Mouse (Mus musculus) gastrocnemius, postnatal 14 days (tissue): ENCODE measurements around the gene Lhfp. TPM values are rescaled to one million over a fixed set of nuclear protein-coding genes. Genes with fewer than 3 reads are reported as not detected.

Source experiments
- DNase-seq: peaks from one replicate; pipeline ENCODE4 v3.0.0; 2021; ENCODE audit warnings: mixed read lengths
- intact Hi-C: fragments of 180-260 bp; cut with DNase I; formaldehyde crosslinking; loops from one replicate; pipeline ENCODE4 v1.15.1; 2025; ENCODE audit warnings: low total_unique reads
- total RNA-seq, 2 experiments: library from RNA; stranded (reverse); gene quantifications; 2 replicates each; pipeline ENCODE4 v1.2.3; 2021

The Lhfp gene
- total RNA-seq, 2 experiments from 2014 or later = 29.4 to 33.7 TPM

DNA sequence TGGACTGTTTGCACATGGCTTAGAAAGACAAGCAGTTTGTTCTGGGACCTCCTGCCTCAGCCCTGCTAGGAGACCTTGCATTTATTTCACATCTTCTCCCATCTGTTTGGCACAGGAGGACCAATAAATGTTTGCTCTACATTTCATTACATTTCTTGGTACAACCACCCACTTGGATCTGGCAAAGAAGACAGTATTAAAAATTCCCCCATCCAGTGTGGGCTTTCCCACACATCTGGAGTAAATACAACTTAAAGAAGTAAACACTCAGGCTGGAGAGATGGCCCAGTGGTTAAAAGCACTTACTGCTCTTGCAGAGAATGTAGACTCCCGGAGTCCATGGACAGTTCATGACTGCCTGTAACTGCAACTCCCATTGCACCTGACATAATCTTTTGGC, 250.6 kb downstream of the Lhfp start:
- intact Hi-C loops = no loop called here
- DNase-seq = no peak

DNA sequence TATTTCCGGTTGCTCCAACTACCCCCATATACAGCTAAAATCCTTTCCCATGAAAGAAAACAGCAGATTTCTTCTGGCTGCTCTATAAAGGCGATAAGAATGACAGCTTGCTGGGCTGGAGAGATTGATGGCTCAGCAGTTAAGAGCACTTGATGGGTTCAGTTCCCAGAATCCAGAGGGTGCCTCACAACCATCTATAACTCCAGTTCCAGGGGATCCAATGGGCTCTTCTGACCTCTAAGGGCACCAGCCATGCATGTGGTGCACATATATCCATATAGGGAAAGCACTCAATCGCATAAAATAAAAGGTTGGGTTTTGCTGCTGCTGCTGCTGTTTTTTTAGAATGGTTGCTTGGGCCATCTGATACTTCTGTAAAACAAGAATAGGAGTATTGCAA, 251.1 kb downstream of the Lhfp start:
- intact Hi-C loops = no loop called here
- no peak for DNase-seq

DNA sequence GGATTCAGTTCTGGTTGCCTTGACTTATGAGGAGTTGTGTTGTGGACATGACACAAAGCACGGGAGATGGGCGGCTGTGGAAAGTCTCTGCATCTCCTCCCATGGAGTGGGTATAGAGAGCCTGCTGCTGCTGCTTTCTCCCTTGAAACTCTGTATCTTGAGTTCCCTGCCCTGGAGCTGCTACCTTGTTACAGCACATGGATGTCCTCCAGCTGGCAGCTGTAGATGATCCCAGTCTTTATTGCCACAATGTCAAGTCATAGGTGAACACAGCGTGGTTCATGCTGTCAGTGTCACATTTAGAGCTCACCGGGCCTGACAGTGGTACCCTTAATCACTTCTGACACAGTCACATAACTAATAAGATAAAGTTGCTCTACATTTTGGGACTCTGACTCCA, 251.7 kb downstream of the Lhfp start:
- no peak for DNase-seq
- intact Hi-C loops = no loop called here

DNA sequence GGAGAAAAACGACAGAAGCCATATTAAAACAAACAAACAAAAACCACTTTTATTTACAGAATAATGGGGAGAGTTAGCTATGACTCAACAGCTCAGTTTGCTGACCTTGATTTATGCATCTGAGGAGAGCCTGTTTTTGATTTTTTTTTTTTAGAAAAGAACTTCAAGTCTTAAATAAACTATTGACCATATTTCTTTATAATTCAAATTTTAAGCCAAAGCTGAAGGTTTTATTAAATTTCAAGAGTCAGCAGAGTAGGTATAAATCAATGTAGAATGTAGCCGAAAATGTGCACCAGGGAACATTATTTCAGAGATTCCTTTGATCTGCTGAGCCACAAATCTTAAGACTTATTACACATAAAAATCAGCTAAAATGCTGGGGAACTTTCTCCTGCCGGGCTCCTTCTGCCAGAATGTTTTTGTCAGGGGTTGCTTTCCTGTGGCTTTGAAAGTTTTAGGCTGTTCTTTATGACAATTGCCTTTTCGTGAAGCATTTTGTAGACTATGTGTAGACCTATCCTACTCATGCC, 252.6 kb downstream of the Lhfp start:
- no peak for DNase-seq
- intact Hi-C loops = no loop called here

DNA sequence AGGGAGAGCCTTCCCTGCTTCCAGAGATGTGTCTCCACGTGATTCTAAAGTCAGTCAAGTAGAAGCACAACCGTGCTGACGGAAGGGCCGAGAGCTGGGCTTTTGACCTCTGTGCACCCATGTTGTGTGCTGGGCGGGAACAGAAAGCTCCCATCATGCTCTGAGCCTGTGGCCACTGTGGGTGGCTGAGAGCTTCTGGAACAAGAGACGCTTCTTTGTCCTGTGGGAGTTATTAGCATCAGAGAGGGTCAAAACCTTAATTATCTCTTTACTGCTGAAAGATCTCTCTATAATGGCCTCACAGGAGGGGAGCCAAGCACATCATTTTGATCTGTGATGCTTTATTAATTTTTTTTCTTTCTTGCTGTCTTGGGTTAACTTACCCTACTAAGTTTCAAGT, 253.5 kb downstream of the Lhfp start:
- intact Hi-C loops = no loop called here
- no peak for DNase-seq

DNA sequence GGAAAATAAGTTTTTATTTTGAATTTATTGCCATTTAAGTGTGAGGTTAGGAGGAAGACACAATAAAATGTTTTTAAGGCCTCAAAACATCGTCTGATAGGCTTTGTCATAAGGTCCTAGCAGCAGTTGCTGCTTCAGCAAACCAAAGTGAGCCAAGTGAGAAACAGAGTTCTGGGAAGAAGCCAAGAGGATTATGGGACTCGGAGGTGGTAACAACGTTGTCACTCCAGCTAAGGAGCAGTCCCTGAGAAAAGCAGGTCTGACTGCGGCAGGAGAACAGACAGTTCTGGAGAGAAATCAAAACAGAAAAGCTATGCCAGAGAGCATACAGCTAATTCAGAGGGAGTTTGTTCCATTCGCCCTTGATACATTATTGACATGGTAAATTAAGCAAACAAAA, 260.5 kb downstream of the Lhfp start:
- intact Hi-C loops = no loop called here
- no peak for DNase-seq

DNA sequence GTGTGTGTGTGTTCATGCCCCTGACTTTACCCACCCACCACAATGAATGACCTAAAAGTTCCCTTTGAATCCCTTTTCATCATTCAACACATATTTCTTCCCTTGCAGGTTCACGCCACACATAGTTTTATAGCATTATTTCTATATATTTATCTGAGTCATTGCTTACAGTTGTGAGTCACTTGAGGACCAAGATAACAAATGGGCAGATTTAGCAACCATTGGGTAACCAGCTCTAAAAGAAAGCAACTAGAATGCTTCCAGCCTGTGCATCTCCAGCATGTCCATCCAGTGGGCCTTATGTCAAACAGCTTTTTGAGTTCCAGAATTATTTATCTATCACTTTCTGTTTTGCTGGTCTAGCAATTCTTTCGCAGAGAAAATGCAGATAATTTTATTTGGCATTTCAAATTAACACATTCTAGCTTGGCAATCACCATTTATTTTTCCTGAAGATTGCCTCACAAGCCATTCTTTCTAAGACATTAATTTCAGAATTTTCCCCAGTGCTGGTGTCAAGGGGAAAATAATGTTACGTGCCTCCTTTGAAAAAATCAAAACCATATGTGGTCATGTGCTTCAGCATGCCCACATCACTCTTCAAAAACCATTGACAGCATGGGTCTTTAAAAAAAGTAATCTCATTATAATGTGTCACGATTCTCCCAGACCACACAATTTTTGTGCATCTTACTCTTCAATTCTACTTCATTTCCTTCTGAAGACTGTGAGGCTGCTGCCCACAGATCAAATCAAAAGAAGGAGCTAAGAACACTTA, 263.0 kb downstream of the Lhfp start:
- intact Hi-C loops = no loop called here
- no peak for DNase-seq

DNA sequence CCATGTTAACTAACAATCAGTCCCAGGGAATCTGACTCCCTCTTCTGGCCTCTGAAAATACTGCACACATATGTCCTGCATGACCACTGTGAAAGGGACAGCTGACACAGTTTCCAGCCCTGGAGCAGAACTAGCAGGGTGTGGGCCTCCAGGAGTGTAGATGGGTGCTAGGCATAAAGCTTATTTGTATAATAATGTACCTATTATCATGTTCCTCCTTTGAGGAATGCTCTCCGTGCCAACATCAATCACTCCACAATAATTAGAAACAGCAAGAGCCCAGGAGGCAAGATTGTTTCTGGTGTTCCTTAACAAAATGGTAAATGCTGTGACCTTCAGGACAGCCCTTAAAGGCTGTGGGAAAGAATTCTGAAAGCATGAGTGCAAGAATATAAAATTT, 264.5 kb downstream of the Lhfp start:
- intact Hi-C loops = no loop called here
- no peak for DNase-seq

DNA sequence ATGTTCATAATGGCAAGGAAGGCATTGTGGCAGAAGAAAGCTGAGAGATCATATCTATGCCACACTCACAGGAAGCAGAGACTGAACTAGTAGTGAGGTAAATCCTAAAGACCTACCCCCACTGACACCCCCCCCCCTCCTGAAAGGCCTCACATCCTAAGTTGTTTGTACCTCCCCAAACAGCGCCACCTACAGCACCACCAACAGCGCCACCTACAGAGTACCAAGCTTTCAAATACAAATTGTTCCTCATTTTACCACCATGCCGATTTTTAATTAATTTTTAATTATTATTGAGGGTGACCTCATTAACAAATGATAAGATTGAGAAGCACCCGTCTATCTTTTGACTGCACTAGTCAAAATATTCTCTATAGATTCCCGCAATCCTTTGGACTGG, 267.3 kb downstream of the Lhfp start:
- intact Hi-C loops = no loop called here

DNA sequence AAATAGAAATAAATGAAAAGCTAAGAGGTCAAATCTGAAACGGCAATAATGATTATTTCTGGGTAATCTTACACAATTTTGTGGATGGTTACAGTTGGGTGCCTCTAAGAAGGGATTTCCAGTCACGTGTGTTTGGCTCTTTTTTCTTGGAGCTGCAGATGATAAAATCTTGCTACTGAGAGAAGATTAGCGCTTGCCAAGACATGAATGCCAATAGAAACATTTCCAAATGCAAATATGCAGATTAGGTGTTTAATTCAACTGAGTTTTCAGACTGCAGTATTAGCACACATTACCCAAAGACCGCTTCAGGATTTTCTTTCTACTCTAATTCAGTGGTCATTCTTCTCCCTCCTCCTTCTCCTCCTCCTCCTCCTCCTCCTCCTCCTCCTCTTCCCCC, 268.8 kb downstream of the Lhfp start:
- DNase-seq = no peak
- intact Hi-C loops = no loop called here

More for the DNA sequence above, 267.3 kb downstream of the Lhfp start:
- DNase-seq = no peak

DNA sequence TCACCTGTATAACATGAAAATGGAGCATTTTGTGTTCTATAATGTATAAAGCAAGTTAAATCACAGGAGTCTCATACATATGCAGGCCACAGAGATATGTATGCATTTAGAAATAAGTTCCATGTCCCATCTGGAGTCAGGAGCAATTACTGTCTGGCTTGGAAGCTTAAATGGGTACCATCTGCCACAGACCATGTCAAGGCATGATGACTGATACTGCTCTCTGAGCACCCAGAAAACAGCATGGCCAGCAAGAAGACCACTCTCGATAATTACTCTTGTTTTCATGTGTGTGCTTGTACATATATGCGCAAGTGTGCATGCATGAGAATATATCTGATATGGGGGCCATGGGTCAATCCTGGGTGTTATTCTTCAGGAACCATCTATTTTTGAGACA, 269.3 kb downstream of the Lhfp start:
- no peak for DNase-seq
- intact Hi-C loops = no loop called here

Other genes starting within 250 kb of the Lhfp start
- gene Cog6, start 24.3 kb upstream of the Lhfp start, total RNA-seq = 10 to 100 TPM; 27.7 to 31.5 TPM